In the genomic region with DNA sequence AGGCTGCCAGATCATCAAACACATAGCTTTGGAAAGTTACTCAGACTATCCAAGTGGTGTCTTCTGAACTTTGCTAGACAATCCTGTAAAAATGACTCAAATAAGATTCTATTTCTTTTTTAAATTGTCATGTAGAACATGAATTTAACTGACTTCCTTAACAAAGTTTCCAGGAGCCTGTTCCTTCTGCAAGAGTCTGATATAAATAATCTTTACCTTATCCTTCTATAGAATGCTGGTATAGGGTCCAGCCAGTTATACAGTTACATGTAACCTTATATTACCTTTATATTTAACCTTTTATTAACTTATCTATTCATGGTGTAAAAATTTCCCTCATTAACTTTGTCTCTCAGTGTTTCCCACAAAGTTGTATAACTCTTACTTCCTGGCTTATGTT, we compare ENCODE assay signal across 17 mouse cellular contexts. TPM values are rescaled to one million over a fixed set of nuclear protein-coding genes. Genes with fewer than 3 reads are reported as not detected.
DNase-seq lines count a peak whose midpoint lies in the region; TF ChIP-seq lines count a peak whose summit lies in the region.
"Had no signal": no experiment of that assay in that cellular context is flagged by ENCODE, and none has a peak within 500 bp of the region (broad histone marks: within the 10 kb centered on the region; RNA-seq: fewer than 3 reads in every experiment).

No protein-coding gene starts in this region.

- TF ChIP-seq CTCF in MEL (IDR thresholded peaks at IDR 0.05 in 2 of 3, conservative IDR thresholded peaks at IDR 0.05 in 1 of 3; ENCODE audit: control insufficient read depth in 1 of 3, insufficient read depth in 1 of 3, low read depth in 2 of 3, low read length in 3 of 3, poor library complexity in 1 of 3, severe bottlenecking in 1 of 3), result no peak

- H3K9ac ChIP-seq in MEL (ENCODE audit: control insufficient read depth, low read depth, low read length, poor library complexity, severe bottlenecking), result peak overlapping the region; percentile 24; the same call in 1 of the 2 replicates

- no peak for TF ChIP-seq POLR2A in MEL (IDR thresholded peaks at IDR 0.05; ENCODE audit: control insufficient read depth in 1 of 2, insufficient read depth in 1 of 2, low read depth in 1 of 2, low read length in 2 of 2, poor library complexity in 1 of 2)

- H3K27me3 ChIP-seq in MEL (ENCODE audit: control insufficient read depth in 1 of 2, insufficient read depth in 2 of 2, low read length in 2 of 2), result no peaks in the 10 kb centered on the region
- H3K27me3 ChIP-seq: CH12.LX, Patski had no signal

- peaks cover 41 to 66% of the 10 kb centered on the region in 2 experiments for H3K4me1 ChIP-seq in MEL (ENCODE audit: control insufficient read depth in 1 of 2, insufficient read depth in 2 of 2, low read length in 2 of 2)

- peak; percentile 78 for DNase-seq in MEL (ENCODE audit: low read depth, low spot score)
- no peak for DNase-seq in right cerebral cortex, postnatal 10 days (ENCODE audit: low spot score in 2 of 2)
- DNase-seq: adrenal gland, adult 2 months; adrenal gland, adult 8-10 months; adrenal gland, postnatal 10 days; adrenal gland, postnatal 14 days; adrenal gland, postnatal 25 days; adrenal gland, postnatal 36 days; B cell, adult 2 months; cerebellum, adult 11 months; cerebellum, adult 11-12 months; cerebellum, adult 18-20 months; cerebellum, adult 2 months; cerebellum, adult 8-10 months had no signal

- H3K27ac ChIP-seq in MEL (ENCODE audit: control insufficient read depth, low read depth, low read length), result peak overlapping the region; percentile 89

- H3K36me3 ChIP-seq in MEL (ENCODE audit: control insufficient read depth in 1 of 2, insufficient read depth in 2 of 2, low read length in 2 of 2), result peaks cover 0 to 57% of the 10 kb centered on the region in 2 experiments; a peak in 2 of 4 replicates
- H3K36me3 ChIP-seq: G1E had no signal

- TF ChIP-seq EP300 in MEL (IDR thresholded peaks at IDR 0.05; ENCODE audit: low read depth in 1 of 2, low read length in 2 of 2), result peak; percentile 98 to 99

- H3K79me2 ChIP-seq in MEL (ENCODE audit: control insufficient read depth, insufficient read depth, low read length, poor library complexity), result no peaks in the 10 kb centered on the region

- H3K9me3 ChIP-seq in MEL (replicated peaks; ENCODE audit: insufficient read depth, low read length), result no peaks in the 10 kb centered on the region
- H3K9me3 ChIP-seq: G1E had no signal

- no peak; the same call in none of the 2 replicates for TF ChIP-seq RAD21 in MEL (IDR thresholded peaks at IDR 0.05; ENCODE audit: low read depth, low read length)

- H3K4me3 ChIP-seq in MEL (ENCODE audit: control insufficient read depth in 1 of 2, insufficient read depth in 1 of 2, low read depth in 2 of 2, low read length in 2 of 2), result no peak overlapping the region

TF ChIP-seq in MEL, 35 proteins besides CTCF, POLR2A, EP300 and RAD21:
- TF ChIP-seq ETS1 (IDR thresholded peaks at IDR 0.05; ENCODE audit: low read depth, low read length), result peak; percentile 84
- no peak for TF ChIP-seq UBTF (IDR thresholded peaks at IDR 0.05; ENCODE audit: borderline replicate concordance, insufficient read depth, low read depth, low read length)
- TF ChIP-seq TAL1 (IDR thresholded peaks at IDR 0.05; ENCODE audit: low read length), result peak; percentile 74
- peak; percentile 58; the same call in 1 of the 2 replicates for TF ChIP-seq RCOR1 (IDR thresholded peaks at IDR 0.05; ENCODE audit: low read depth, low read length)
- TF ChIP-seq SIN3A (IDR thresholded peaks at IDR 0.05; ENCODE audit: low read length), result peak; percentile 91
- TF ChIP-seq MYC (IDR thresholded peaks at IDR 0.05; ENCODE audit: low read depth, low read length), result 0 out of 2 replicates have a peak, but pooled peaks have one; percentile 44
- TF ChIP-seq TCF12 (IDR thresholded peaks at IDR 0.05; ENCODE audit: low read depth, low read length), result peak; percentile 98
- peak; percentile 4; the same call in 1 of the 2 replicates for TF ChIP-seq JUND (IDR thresholded peaks at IDR 0.05; ENCODE audit: low read depth, low read length)
- TF ChIP-seq GATA1 (IDR thresholded peaks at IDR 0.05; ENCODE audit: low read depth, low read length), result peak; percentile 94
- no peak for TF ChIP-seq KAT2A (conservative IDR thresholded peaks at IDR 0.05; ENCODE audit: low read depth, low read length)
- TF ChIP-seq MYB (IDR thresholded peaks at IDR 0.05; ENCODE audit: low read depth, low read length), result peak; percentile 97
- TF ChIP-seq NRF1 (IDR thresholded peaks at IDR 0.05; ENCODE audit: insufficient read depth, low read depth, low read length, poor library complexity, severe bottlenecking), result no peak

RNA-seq across cellular contexts. Expression of gene Acyp2, which starts 36.7 kb away (rescaled TPM):
- total RNA-seq in MEL (2012; rRNA removed), result 23.1 and 29.0 TPM in 2 replicates
- polyA plus RNA-seq in MEL (2012; ENCODE audit: insufficient read depth in 1 of 2, insufficient read length in 2 of 2, low read depth in 1 of 2, low replicate concordance in 2 of 2, missing spikeins in 1 of 2), result 1 to 10 TPM in 1 of 2 experiments, not detected in 1; 7.9 TPM
- polyA plus RNA-seq: Patski had no signal
